Mouse (Mus musculus): Measurements from ENCODE around the gene Tas2r136. TPM values are rescaled to one million over a fixed set of nuclear protein-coding genes. Genes with fewer than 3 reads are reported as not detected.

The Tas2r136 gene
- polyA plus RNA-seq (2017; shearing (Covaris generic)), result not detected

DNA sequence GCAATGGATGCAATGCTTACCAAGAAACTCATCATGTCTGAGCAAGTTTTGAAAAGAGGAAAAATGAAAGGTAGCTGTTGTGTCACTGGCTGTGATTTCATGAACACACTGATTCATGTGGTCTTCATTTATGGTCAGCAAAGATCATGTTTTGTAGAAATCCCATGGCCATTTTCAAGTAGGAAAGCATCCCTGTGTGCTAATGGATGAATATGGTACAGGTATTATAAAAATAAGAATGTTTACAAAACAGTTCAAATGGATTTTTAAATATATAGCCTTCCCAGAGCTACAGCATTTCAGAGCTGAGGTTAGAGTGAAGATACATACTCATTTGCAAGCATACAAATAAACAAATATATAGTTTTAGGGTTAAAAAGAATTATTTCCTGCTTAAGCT is at the start of gene Tas2r136:
Tas2r136 (minus strand) TSS at position 101 of the 400 bp plus-strand sequence.
- ATAC-seq, result no peak

- ATAC-seq, result no peak
Observed at GRCm38 (mm10) chr6:132802518-132802917, 24.6 kb upstream of the Tas2r136 start, which contains the start of gene Tas2r117. Gene Tas2r117 (plus strand): TSS chr6:132802818.

DNA sequence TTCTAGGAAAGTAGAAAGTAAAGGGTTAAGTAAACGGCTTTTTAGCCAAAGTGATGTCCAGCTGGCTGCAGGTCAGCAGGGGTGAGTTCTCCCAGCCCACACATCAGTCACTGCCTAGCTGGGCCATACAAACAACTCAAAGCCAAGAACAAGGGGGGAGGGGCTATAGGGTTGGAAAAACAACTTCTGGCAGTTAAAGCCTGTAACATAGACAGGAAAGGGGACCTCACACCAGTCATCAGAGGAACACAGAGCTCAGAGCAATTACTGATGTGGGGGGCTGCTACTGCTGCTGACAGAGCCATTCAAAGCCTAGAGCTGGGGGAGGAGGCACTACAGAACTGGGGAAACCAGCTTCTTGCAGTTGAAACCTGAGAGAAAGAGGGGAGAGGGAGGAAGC is 17.4 kb upstream of the Tas2r136 start:
- ATAC-seq, result no peak

DNA sequence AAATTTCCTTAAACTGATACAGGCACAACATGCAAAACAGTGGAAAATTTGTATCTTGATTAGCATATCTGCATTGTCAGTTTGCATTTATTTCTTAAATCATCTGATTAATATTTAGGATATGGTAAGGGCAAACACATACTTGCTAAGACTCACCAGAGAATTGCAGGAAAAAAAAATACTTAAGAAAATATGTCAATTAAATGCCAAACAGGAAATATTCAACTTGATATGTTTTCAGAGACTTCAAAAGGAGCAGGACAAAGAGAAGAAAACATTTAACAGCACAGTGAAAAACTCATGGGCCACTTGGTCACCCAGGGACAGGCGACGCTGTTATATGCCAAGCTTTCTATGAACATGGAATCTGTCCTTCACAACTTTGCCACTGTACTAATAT is 16.1 kb downstream of the Tas2r136 start, which contains the start of gene Tas2r102:
Tas2r102 (plus strand) TSS at position 301 of the 400 bp plus-strand sequence.
- ATAC-seq, result no peak

DNA sequence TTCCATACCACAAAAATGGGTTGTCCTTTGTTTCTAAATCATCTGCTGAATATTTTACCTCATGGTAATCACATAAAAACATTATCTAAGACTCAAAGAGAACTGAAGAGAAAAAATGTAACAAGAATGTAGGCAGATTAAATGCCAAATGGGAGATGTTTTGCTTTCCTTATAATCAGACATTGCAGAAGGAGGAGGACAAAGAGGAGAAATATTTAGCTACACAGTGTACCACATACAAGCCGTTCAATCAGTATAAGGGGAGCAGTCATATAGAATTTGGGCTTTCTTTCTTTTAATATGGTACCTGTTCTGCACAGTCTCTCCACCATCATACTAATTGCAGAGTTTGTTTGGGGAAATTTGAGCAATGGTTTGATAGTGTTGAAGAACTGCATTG is 23.5 kb downstream of the Tas2r136 start, which contains the start of gene Tas2r124:
Tas2r124 (plus strand) TSS at position 301 of the 400 bp plus-strand sequence.
- no peak for ATAC-seq

- no peak for ATAC-seq
Observed at GRCm38 (mm10) chr6:132750206-132750605, 27.8 kb downstream of the Tas2r136 start.

DNA sequence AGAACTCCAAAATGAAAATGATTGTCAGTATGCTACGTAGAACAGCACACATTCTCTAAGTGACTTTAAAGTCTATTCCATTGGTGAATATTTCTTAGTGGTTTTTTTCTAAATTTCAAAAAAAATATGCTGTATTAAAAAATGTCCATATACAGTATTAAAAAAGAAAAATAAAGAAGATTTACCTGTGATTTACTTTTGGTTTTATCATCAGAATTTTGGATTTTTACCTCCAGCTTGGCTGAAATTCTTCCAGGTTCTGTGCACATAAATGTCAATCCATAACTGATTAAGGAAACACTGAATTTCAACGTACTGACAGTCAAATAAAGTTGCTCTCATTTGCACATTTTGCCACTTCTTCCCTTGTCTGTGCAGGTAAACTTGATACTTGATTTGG is 40.0 kb downstream of the Tas2r136 start, which contains the start of gene Tas2r115:
Tas2r115 (minus strand) TSS at position 101 of the 400 bp plus-strand sequence.
- ATAC-seq, result no peak

Other genes starting within 250 kb of the Tas2r136 start
- not detected for gene Prh1, start 208.4 kb downstream of the Tas2r136 start, polyA plus RNA-seq (2017; shearing (Covaris generic))
- not detected for gene Prp2, start 182.2 kb downstream of the Tas2r136 start, polyA plus RNA-seq (2017; shearing (Covaris generic))
- gene A630073D07Rik, start 126.6 kb downstream of the Tas2r136 start, polyA plus RNA-seq (2017; shearing (Covaris generic)), result not detected
- not detected for gene Tas2r120, start 121.2 kb downstream of the Tas2r136 start, polyA plus RNA-seq (2017; shearing (Covaris generic))
- gene Tas2r121, start 77.2 kb downstream of the Tas2r136 start, polyA plus RNA-seq (2017; shearing (Covaris generic)), result not detected
- gene Tas2r122, start 66.2 kb downstream of the Tas2r136 start, polyA plus RNA-seq (2017; shearing (Covaris generic)), result not detected
- gene Tas2r115, start 40.1 kb downstream of the Tas2r136 start, polyA plus RNA-seq (2017; shearing (Covaris generic)), result not detected
- gene Tas2r124, start 23.4 kb downstream of the Tas2r136 start, polyA plus RNA-seq (2017; shearing (Covaris generic)), result not detected
- gene Tas2r102, start 16.0 kb downstream of the Tas2r136 start, polyA plus RNA-seq (2017; shearing (Covaris generic)), result not detected
- not detected for gene Tas2r117, start 24.7 kb upstream of the Tas2r136 start, polyA plus RNA-seq (2017; shearing (Covaris generic))
- gene Tas2r123, start 69.0 kb upstream of the Tas2r136 start, polyA plus RNA-seq (2017; shearing (Covaris generic)), result not detected
- gene Tas2r116, start 77.3 kb upstream of the Tas2r136 start, polyA plus RNA-seq (2017; shearing (Covaris generic)), result not detected
- not detected for gene Tas2r110, start 89.8 kb upstream of the Tas2r136 start, polyA plus RNA-seq (2017; shearing (Covaris generic))
- not detected for gene Tas2r113, start 114.8 kb upstream of the Tas2r136 start, polyA plus RNA-seq (2017; shearing (Covaris generic))
- not detected for gene Tas2r125, start 131.5 kb upstream of the Tas2r136 start, polyA plus RNA-seq (2017; shearing (Covaris generic))
- not detected for gene Tas2r129, start 172.9 kb upstream of the Tas2r136 start, polyA plus RNA-seq (2017; shearing (Covaris generic))
- gene Tas2r131, start 179.8 kb upstream of the Tas2r136 start, polyA plus RNA-seq (2017; shearing (Covaris generic)), result not detected
- gene Tas2r109, start 202.8 kb upstream of the Tas2r136 start, polyA plus RNA-seq (2017; shearing (Covaris generic)), result not detected